Mouse (Mus musculus) midbrain, embryonic 10.5 days (tissue): ENCODE data around the gene Mmachc. TPM values are rescaled to one million over a fixed set of nuclear protein-coding genes. Genes with fewer than 3 reads are reported as not detected.

ENCODE experiments used
- DNase-seq: peaks from one replicate; pipeline ENCODE4 v3.0.0-alpha.2; 2017; ENCODE audit warnings: low spot score
- H3K27ac ChIP-seq: fragments of 300-500 bp; sonication (generic); replicated peaks from 2 replicates; pipeline ENCODE4 v1.5.1; 2016; ENCODE audit warnings: mild to moderate bottlenecking
- H3K27me3 ChIP-seq: fragments of 300-500 bp; sonication (generic); 2 replicates; pipeline ENCODE4 v1.6.1; 2016; ENCODE audit warnings: low read depth, mild to moderate bottlenecking; ENCODE audit not compliant: poor library complexity, severe bottlenecking
- H3K36me3 ChIP-seq: fragments of 300-500 bp; sonication (generic); 2 replicates; pipeline ENCODE4 v1.6.1; 2016; ENCODE audit warnings: mild to moderate bottlenecking, moderate library complexity
- H3K4me1 ChIP-seq: fragments of 300-500 bp; sonication (generic); 2 replicates; pipeline ENCODE4 v1.6.1; 2016
- H3K4me3 ChIP-seq: fragments of 300-500 bp; sonication (generic); 2 replicates; pipeline ENCODE4 v1.5.1; 2016; ENCODE audit warnings: mild to moderate bottlenecking, moderate library complexity
- H3K9me3 ChIP-seq: fragments of 300-500 bp; sonication (generic); replicated peaks from 2 replicates; pipeline ENCODE4 v1.6.1; 2016; ENCODE audit warnings: mild to moderate bottlenecking
- WGBS: fragments of 180-500 bp; shearing (Covaris S2); methylation state at CpG from one replicate; pipeline ENCODE4 v1.1.7; 2016; 5-methylcytosine and 5-hydroxymethylcytosine counted together
- polyA plus RNA-seq: library from polyadenylated mRNA; unstranded; fragments of >200 nt; fragmentation: Nextera tagmentation; extraction: Ambion mirVana; gene quantifications from 2 replicates; pipeline ENCODE4 v1.2.1, GENCODE M21; 2016

Gene Mmachc
- 42.0 and 47.1 TPM in 2 replicates for polyA plus RNA-seq

- peak within 1 kb of the TSS; percentile 63 for H3K4me3 ChIP-seq
- no peaks in the 10 kb centered on the region for H3K27me3 ChIP-seq
- peak; percentile 91 for DNase-seq
- peak within 1 kb of the TSS; percentile 84 for H3K27ac ChIP-seq
- under 1% methylated on average over 29 of the region's 29 CpGs for WGBS
- H3K4me1 ChIP-seq: peaks cover 24% of the 10 kb centered on the region
- peaks cover 32% of the 10 kb centered on the region for H3K36me3 ChIP-seq
- no peaks in the 10 kb centered on the region for H3K9me3 ChIP-seq
Measured at GRCm38 (mm10) chr4:116708201-116708764, at the start of gene Mmachc, which contains the start of gene Ccdc163. Gene Mmachc (minus strand): TSS chr4:116708406. Gene Ccdc163 (plus strand): TSS chr4:116708509.

GRCm38 (mm10) chr4:116749750-116750149 is 41.5 kb upstream of the Mmachc start:
- H3K27ac ChIP-seq: no peak overlapping the region
- no peaks in the 10 kb centered on the region for H3K4me1 ChIP-seq
- no peak overlapping the region for H3K4me3 ChIP-seq
- WGBS: 95% methylated on average over 2 of the region's 2 CpGs
- H3K36me3 ChIP-seq: no peaks in the 10 kb centered on the region
- DNase-seq: no peak
- no peaks in the 10 kb centered on the region for H3K9me3 ChIP-seq
- H3K27me3 ChIP-seq: no peaks in the 10 kb centered on the region

- Histone ChIP-seq H3K27ac (no peak overlapping the region), H3K9me3 (no peaks in the 10 kb centered on the region), H3K36me3 (no peaks in the 10 kb centered on the region), H3K4me3 (no peak overlapping the region), H3K27me3 (no peaks in the 10 kb centered on the region), H3K4me1 (no peaks in the 10 kb centered on the region)
- WGBS: 88% methylated on average over 9 of the region's 9 CpGs
- DNase-seq: no peak
Measured at GRCm38 (mm10) chr4:116738972-116739751, 31.0 kb upstream of the Mmachc start.

GRCm38 (mm10) chr4:116734996-116735395 is 26.8 kb upstream of the Mmachc start:
- no peak overlapping the region for H3K27ac ChIP-seq
- WGBS: 82% methylated on average over 2 of the region's 2 CpGs
- H3K4me3 ChIP-seq: no peak overlapping the region
- no peak for DNase-seq
- H3K36me3 ChIP-seq: no peaks in the 10 kb centered on the region
- no peaks in the 10 kb centered on the region for H3K27me3 ChIP-seq
- H3K4me1 ChIP-seq: no peaks in the 10 kb centered on the region
- no peaks in the 10 kb centered on the region for H3K9me3 ChIP-seq

- Histone ChIP-seq H3K36me3 (no peaks in the 10 kb centered on the region), H3K9me3 (no peaks in the 10 kb centered on the region), H3K4me3 (no peak overlapping the region), H3K4me1 (no peaks in the 10 kb centered on the region), H3K27me3 (no peaks in the 10 kb centered on the region), H3K27ac (no peak overlapping the region)
- 76% methylated on average over 5 of the region's 5 CpGs for WGBS
- no peak for DNase-seq
Measured at GRCm38 (mm10) chr4:116732355-116732754, 24.1 kb upstream of the Mmachc start.

- no peaks in the 10 kb centered on the region for H3K9me3 ChIP-seq
- no peaks in the 10 kb centered on the region for H3K36me3 ChIP-seq
- DNase-seq: no peak
- H3K4me1 ChIP-seq: no peaks in the 10 kb centered on the region
- no peak overlapping the region for H3K27ac ChIP-seq
- H3K4me3 ChIP-seq: no peak overlapping the region
- no peaks in the 10 kb centered on the region for H3K27me3 ChIP-seq
- WGBS: 89% methylated on average over 9 of the region's 9 CpGs
Measured at GRCm38 (mm10) chr4:116731077-116731476, 22.9 kb upstream of the Mmachc start.

GRCm38 (mm10) chr4:116729532-116729931 is 21.3 kb upstream of the Mmachc start:
- Histone ChIP-seq H3K27me3 (no peaks in the 10 kb centered on the region), H3K36me3 (no peaks in the 10 kb centered on the region), H3K4me3 (no peak overlapping the region), H3K4me1 (no peaks in the 10 kb centered on the region), H3K9me3 (no peaks in the 10 kb centered on the region), H3K27ac (no peak overlapping the region)
- DNase-seq: no peak
- 87% methylated on average over 3 of the region's 3 CpGs for WGBS

GRCm38 (mm10) chr4:116727401-116727800 is 19.2 kb upstream of the Mmachc start:
- H3K27ac ChIP-seq: no peak overlapping the region
- H3K27me3 ChIP-seq: peaks cover 9% of the 10 kb centered on the region
- H3K36me3 ChIP-seq: no peaks in the 10 kb centered on the region
- H3K9me3 ChIP-seq: no peaks in the 10 kb centered on the region
- DNase-seq: no peak
- WGBS: 86% methylated on average over 3 of the region's 3 CpGs
- H3K4me1 ChIP-seq: peaks cover 2% of the 10 kb centered on the region
- H3K4me3 ChIP-seq: no peak overlapping the region

- no peaks in the 10 kb centered on the region for H3K36me3 ChIP-seq
- no peak overlapping the region for H3K4me3 ChIP-seq
- peaks cover 14% of the 10 kb centered on the region for H3K4me1 ChIP-seq
- H3K9me3 ChIP-seq: no peaks in the 10 kb centered on the region
- 95% methylated on average over 5 of the region's 5 CpGs for WGBS
- DNase-seq: no peak
- no peak overlapping the region for H3K27ac ChIP-seq
- H3K27me3 ChIP-seq: peaks cover 17% of the 10 kb centered on the region
Measured at GRCm38 (mm10) chr4:116725444-116725843, 17.2 kb upstream of the Mmachc start.

GRCm38 (mm10) chr4:116722230-116722629 is 14.0 kb upstream of the Mmachc start:
- Histone ChIP-seq H3K27ac (no peak overlapping the region), H3K4me3 (peak overlapping the region; percentile 79), H3K9me3 (no peaks in the 10 kb centered on the region), H3K36me3 (no peaks in the 10 kb centered on the region), H3K4me1 (peaks cover 19% of the 10 kb centered on the region), H3K27me3 (peaks cover 17% of the 10 kb centered on the region)
- 39% methylated on average over 7 of the region's 7 CpGs for WGBS
- no peak for DNase-seq

GRCm38 (mm10) chr4:116721098-116721628 is 13.0 kb upstream of the Mmachc start:
- Histone ChIP-seq H3K9me3 (no peaks in the 10 kb centered on the region), H3K4me3 (peak overlapping the region; percentile 79), H3K27me3 (peaks cover 17% of the 10 kb centered on the region), H3K27ac (peak overlapping the region; percentile 88), H3K4me1 (peaks cover 19% of the 10 kb centered on the region), H3K36me3 (peaks cover 4% of the 10 kb centered on the region)
- DNase-seq: no peak
- under 1% methylated on average over 29 of the region's 29 CpGs for WGBS

- WGBS: under 1% methylated on average over 34 of the region's 34 CpGs
- Histone ChIP-seq H3K4me3 (peak within 1 kb of the TSS; percentile 79), H3K36me3 (peaks cover 11% of the 10 kb centered on the region), H3K4me1 (peaks cover 19% of the 10 kb centered on the region), H3K27ac (peak within 1 kb of the TSS; percentile 88), H3K9me3 (no peaks in the 10 kb centered on the region), H3K27me3 (peaks cover 17% of the 10 kb centered on the region)
- DNase-seq: peak; percentile 94
Measured at GRCm38 (mm10) chr4:116720343-116721097, 12.3 kb upstream of the Mmachc start, which contains the start of gene Tesk2. Gene Tesk2 (plus strand): TSS chr4:116720948.
